Mouse (Mus musculus) monocyte, adult 2 months (primary cell): ENCODE measurements around the gene F2rl2.
A peak's percentile ranks its signal among the peaks of the same experiment; 100 is the strongest.

Experiments used
- DNase-seq, 2 experiments: peaks; one replicate each; pipeline ENCODE4 v3.0.0; 2022; ENCODE audit warnings: low spot score in 2 of 2, low read depth in 1 of 2

Gene F2rl2

DNA sequence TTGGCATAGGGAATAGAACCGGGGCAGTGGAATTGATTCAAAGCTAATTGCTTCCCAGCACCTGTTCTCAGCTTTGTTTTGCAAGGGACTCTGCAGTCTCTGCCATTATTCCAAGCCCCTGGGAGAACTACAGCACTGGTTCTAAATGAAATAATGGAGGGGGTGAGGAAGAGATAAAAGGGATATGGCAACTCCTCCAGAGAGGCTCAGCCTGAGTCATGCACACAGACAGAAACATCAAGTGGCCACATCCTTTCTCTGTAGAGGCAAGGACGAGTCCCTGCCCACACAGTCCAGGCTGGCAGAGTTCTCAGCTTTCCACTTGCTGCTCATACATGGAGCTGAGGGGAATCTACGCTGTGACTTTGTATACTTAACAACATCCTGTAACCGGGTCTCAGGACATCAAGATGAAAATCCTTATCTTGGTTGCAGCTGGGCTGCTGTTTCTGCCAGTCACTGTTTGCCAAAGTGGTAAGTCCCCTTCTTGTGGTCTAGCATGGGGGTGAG is at the start of gene F2rl2:
Gene F2rl2, plus strand, starts transcription at position 200 of the 510 bp plus-strand sequence.
- no peak for DNase-seq

- DNase-seq, result no peak
Observed at GRCm38 (mm10) chr13:95647248-95647647, 49.4 kb upstream of the F2rl2 start.

- no peak for DNase-seq
Observed at GRCm38 (mm10) chr13:95649941-95650340, 46.7 kb upstream of the F2rl2 start.

DNA sequence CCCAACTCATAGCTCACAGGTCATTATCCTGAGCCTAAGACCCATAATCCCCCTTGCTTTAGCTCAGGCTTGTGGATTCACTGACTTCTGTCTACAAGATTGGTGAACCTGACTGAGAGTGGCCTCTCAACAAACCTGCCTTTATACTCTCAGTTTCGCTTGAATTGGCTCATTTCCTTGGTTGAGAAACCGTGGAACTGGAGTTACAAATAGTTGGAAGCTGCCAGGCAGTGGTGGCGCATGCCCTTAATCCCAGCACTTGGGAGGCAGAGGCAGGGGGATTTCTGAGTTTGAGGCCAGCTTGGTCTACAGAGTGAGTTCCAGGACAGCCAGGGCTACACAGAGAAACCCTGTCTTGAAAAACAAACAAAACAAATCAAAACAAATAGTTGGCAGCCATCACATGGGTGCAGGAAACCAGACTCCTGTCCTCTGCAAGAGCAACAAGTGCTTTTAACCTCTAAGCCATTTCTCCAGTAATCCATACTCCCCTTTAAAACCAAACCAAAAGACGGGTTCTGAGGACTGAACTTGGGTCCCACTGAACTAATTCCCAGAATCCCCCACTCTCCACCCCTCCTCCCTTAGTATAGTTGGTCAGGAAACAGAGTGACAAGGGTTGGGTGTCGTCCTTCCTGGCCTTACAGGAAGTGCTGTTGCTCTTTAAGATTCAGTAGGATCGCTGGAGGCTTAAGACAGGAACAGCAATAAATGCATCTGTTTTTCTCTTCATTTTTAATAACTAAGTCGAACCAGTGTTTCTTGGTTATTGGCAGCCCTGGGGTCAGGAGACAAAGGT is 44.6 kb upstream of the F2rl2 start:
- no peak for DNase-seq

GRCm38 (mm10) chr13:95653696-95654095 is 43.0 kb upstream of the F2rl2 start:
- DNase-seq, result no peak

DNA sequence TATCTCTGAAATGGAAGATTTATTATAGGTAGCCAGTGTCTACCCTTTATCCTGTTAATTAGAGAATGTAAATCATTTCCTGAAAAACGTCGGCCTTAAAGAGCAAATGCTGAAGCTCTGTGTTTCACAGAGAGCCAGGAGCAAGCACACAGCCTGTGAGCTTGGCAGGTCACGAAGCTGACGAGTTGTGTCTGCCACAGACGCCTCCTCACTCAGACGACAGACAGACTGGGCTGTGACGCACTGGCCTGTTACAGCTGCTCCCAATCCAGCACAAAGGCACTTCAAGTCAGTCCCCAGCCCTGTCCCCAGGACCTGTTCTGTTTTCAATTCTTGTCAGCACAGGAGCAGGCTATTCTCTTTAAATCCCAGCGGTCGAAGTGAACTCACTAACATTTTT is 41.4 kb upstream of the F2rl2 start:
- no peak for DNase-seq

- no peak for DNase-seq
Observed at GRCm38 (mm10) chr13:95657171-95657570, 39.5 kb upstream of the F2rl2 start.

- no peak for DNase-seq
Observed at GRCm38 (mm10) chr13:95659432-95659831, 37.2 kb upstream of the F2rl2 start.

DNA sequence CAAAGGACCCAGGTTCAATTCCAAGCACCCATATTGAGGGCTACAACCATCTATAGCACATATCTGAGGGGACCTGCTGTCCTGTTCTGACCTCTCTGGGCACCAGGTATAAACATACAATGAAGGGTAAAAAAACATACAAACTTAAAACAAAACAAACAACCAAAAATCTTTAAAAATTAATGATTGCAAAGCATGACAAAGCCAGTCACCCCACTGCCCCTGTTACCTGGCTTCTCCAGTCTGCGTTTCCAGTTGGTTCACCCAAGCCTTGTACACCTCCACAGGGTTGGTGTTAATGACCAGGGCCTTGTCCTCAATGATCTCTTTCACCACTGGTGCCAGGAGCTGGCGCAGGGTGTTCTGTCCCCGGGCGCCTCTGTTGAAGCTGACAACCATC is 32.8 kb upstream of the F2rl2 start:
- DNase-seq, result no peak

- DNase-seq, result no peak
Observed at GRCm38 (mm10) chr13:95665644-95666356, 30.9 kb upstream of the F2rl2 start.

DNA sequence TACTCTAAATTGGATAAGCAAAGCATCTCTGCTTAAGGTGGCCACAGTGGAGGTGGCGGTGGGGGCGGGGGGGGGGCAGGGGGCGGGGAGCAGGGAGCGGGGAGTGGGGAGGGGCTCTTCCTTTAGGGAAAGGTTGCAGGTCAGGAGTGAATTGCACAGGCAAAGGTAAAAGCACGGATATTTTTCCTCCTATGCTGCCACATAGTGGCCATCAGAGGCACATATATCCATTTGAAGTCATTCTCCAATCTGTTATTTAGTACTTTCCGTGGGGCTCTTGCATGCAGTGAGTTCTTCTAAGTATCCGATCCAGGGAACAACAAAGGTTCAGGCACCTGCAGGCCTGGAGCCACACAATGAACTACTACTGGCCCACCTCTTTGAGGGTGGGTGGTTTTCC is 29.4 kb upstream of the F2rl2 start:
- no peak for DNase-seq

DNA sequence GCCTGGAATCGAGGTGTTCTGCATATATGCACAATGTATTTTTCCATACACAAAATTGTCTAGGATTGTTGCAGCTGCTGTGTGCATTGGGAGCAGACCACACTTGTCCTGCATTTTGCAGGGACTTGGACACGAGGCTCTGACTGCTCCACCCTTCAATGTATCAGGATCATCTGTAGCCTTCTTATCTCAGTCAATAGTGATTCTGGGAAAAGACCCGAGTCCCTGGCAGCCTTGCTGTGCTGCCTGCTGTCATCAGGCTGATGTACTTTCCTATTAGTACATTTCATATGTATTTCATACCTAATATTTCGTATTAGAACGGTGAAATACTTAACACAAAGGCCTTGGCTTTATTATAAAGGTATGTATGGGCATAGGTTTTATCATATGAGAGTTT is 26.1 kb upstream of the F2rl2 start:
- DNase-seq, result no peak

- DNase-seq, result no peak
Observed at GRCm38 (mm10) chr13:95671108-95671897, 25.4 kb upstream of the F2rl2 start.

GRCm38 (mm10) chr13:95672372-95672771 is 24.3 kb upstream of the F2rl2 start:
- no peak for DNase-seq

GRCm38 (mm10) chr13:95679078-95679477 is 17.6 kb upstream of the F2rl2 start:
- DNase-seq, result peak in 1 of 2 experiments; percentile 27

GRCm38 (mm10) chr13:95679491-95679941 is 17.1 kb upstream of the F2rl2 start:
- no peak for DNase-seq

DNA sequence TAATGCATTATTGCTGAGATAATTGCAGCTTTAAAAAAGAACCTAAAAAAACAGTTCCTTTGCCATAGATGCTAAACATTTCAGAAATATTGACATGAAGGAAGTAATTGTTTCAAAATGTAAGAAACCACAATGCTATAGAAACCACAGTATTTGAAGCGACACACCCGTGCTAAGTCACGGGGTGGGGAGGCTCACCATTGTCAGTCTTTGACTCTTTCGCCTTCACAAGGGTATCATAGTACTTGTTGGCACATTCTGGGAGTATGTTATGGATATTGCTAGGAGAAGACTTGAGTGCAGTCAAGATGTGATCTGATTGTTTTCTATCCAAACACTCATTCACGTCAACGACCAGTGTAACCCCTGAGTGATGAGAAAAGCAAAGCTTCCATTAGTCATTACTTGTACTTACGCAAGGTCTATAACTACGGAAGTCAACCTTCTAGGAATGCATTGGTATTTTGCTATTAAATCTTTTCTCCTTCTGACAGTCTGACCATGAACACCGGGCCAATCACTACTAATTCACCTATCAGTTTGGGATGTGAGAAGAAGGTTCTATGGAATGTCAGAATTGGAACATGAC is 11.9 kb upstream of the F2rl2 start:
- DNase-seq, result peak in 1 of 2 experiments; percentile 31

- DNase-seq, result peak; percentile 55 to 63
Observed at GRCm38 (mm10) chr13:95685736-95686135, 10.9 kb upstream of the F2rl2 start.

DNA sequence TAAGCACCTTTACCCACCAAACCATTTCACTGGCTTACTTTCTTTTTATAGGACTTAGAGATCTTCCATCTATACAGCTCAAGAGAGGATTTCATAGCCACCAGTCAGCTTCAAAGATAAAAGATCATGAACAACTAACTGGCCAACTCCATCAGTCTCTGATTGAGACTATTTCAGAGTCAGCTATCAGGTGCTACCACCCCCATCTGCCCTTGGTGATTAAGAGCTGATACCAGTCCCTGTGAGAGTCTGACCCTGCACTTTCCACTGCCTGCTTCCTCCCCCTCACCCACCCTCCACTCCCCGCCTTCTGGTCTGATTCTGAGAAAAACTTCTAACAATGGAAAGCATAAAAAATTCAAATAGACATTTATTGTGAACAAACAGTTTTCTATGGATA is 8.1 kb upstream of the F2rl2 start:
- DNase-seq, result no peak

DNA sequence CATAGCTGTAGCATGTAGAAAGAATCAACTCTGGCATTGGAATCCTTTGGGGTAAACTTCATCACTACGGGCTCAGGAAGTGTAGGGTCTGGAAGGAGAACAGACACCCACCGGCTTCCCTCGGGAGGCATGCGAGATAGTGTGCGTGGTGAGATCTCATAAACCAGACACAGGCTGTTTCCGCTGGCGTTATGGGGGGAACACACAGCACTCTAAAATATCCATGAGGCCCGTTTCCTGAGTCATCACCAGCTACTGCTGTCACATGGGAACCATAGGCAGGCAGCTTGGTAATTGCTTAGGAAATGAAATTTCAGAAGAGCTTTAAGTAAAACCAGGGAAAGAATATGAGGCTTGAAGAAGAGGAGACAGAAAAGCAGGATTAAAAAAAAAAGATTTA is 4.5 kb upstream of the F2rl2 start:
- DNase-seq, result no peak

- DNase-seq, result no peak
Observed at GRCm38 (mm10) chr13:95696120-95696653, 466 bp upstream of the F2rl2 start.
